Mouse (Mus musculus): Measurements from ENCODE around the gene Limk1. TPM values are rescaled to one million over a fixed set of nuclear protein-coding genes. Genes with fewer than 3 reads are reported as not detected.
"Not testable (repeated sequence)": the region's sequence is repeated elsewhere in the genome, so short reads cannot be mapped to it uniquely, and the experiment has no call there.

Limk1 gene
- total RNA-seq, 2 experiments from 2014 or later = 4.7 to 5.0 TPM

GRCm38 (mm10) chr5:134678827-134679546 is 9.4 kb downstream of the Limk1 start:
- DNase-seq (ENCODE audit: low spot score) = peak; percentile 28
- intact Hi-C loops (cut with DNase I) = no loop called here

GRCm38 (mm10) chr5:134678031-134678430 is 10.4 kb downstream of the Limk1 start:
- intact Hi-C loops (cut with DNase I) = no loop called here
- DNase-seq (ENCODE audit: low spot score) = peak; percentile 41

- DNase-seq (ENCODE audit: low spot score) = no peak
- intact Hi-C loops (cut with DNase I) = no loop called here
Observed at GRCm38 (mm10) chr5:134677491-134677890, 10.9 kb downstream of the Limk1 start.

- DNase-seq (ENCODE audit: low spot score) = peak; percentile 85
- intact Hi-C loops (cut with DNase I) = no loop called here
Observed at GRCm38 (mm10) chr5:134675956-134676759, 12.2 kb downstream of the Limk1 start.

GRCm38 (mm10) chr5:134674977-134675376 is 13.4 kb downstream of the Limk1 start:
- DNase-seq (ENCODE audit: low spot score) = no peak
- intact Hi-C loops (cut with DNase I) = no loop called here

GRCm38 (mm10) chr5:134672611-134673010 is 15.8 kb downstream of the Limk1 start:
- DNase-seq (ENCODE audit: low spot score) = no peak
- intact Hi-C loops (cut with DNase I) = no loop called here

GRCm38 (mm10) chr5:134672198-134672516 is 16.2 kb downstream of the Limk1 start:
- no peak for DNase-seq (ENCODE audit: low spot score)
- intact Hi-C loops (cut with DNase I) = no loop called here

- intact Hi-C loops (cut with DNase I) = no loop called here
- DNase-seq (ENCODE audit: low spot score) = no peak
Observed at GRCm38 (mm10) chr5:134671335-134672197, 16.8 kb downstream of the Limk1 start.

- DNase-seq (ENCODE audit: low spot score) = no peak
- intact Hi-C loops (cut with DNase I) = loop anchor here (2.0 kb wide), 1 partner anchor 36 kb away; no protein-coding TSS in a partner anchor
Observed at GRCm38 (mm10) chr5:134669001-134669708, 19.2 kb downstream of the Limk1 start.

- intact Hi-C loops (cut with DNase I) = loop anchor here (2.0 kb wide), 1 partner anchor 36 kb away; no protein-coding TSS in a partner anchor
- DNase-seq (ENCODE audit: low spot score) = no peak
Observed at GRCm38 (mm10) chr5:134668495-134668894, 19.9 kb downstream of the Limk1 start.

GRCm38 (mm10) chr5:134656708-134657107 is 31.7 kb downstream of the Limk1 start:
- no peak for DNase-seq (ENCODE audit: low spot score)
- intact Hi-C loops (cut with DNase I) = no loop called here

- DNase-seq (ENCODE audit: low spot score) = no peak
- intact Hi-C loops (cut with DNase I) = no loop called here
Observed at GRCm38 (mm10) chr5:134652015-134652414, 36.4 kb downstream of the Limk1 start.

GRCm38 (mm10) chr5:134650926-134651325 is 37.5 kb downstream of the Limk1 start:
- DNase-seq (ENCODE audit: low spot score) = no peak
- intact Hi-C loops (cut with DNase I) = no loop called here

GRCm38 (mm10) chr5:134648976-134649375 is 39.4 kb downstream of the Limk1 start:
- DNase-seq (ENCODE audit: low spot score); intact Hi-C loops (cut with DNase I): not testable (repeated sequence)

GRCm38 (mm10) chr5:134647394-134647793 is 41.0 kb downstream of the Limk1 start:
- intact Hi-C loops (cut with DNase I) = no loop called here
- DNase-seq (ENCODE audit: low spot score) = no peak

- intact Hi-C loops (cut with DNase I) = no loop called here
- DNase-seq (ENCODE audit: low spot score) = no peak
Observed at GRCm38 (mm10) chr5:134646461-134646860, 41.9 kb downstream of the Limk1 start.

GRCm38 (mm10) chr5:134644643-134645118 is 43.7 kb downstream of the Limk1 start:
- DNase-seq (ENCODE audit: low spot score) = peak; percentile 17
- intact Hi-C loops (cut with DNase I) = loop anchor here (5.0 kb wide), 1 partner anchor 43 kb away; the partner anchor contains the start of gene Limk1

- intact Hi-C loops (cut with DNase I) = loop anchor here (5.0 kb wide), 1 partner anchor 43 kb away; the partner anchor contains the start of gene Limk1
- no peak for DNase-seq (ENCODE audit: low spot score)
Observed at GRCm38 (mm10) chr5:134644121-134644520, 44.3 kb downstream of the Limk1 start.

GRCm38 (mm10) chr5:134640371-134640770 is 48.0 kb downstream of the Limk1 start:
- intact Hi-C loops (cut with DNase I) = loop anchor here (5.0 kb wide), 1 partner anchor 47 kb away; the partner anchor contains the start of gene Limk1
- DNase-seq (ENCODE audit: low spot score) = no peak

Data from heart, postnatal 25 days (tissue).